Mouse (Mus musculus) c-Kit-positive CD71-positive TER-119-positive erythroid progenitor cells, embryonic 14.5 days (primary cell): ENCODE measurements around the gene Prkce.

Source experiments
- DNase-seq: peaks from one replicate; pipeline ENCODE4 v3.0.0-alpha.2; 2013; ENCODE audit warnings: low spot score

Prkce gene

GRCm38 (mm10) chr17:86336652-86337073, 169.1 kb downstream of the Prkce start:
- no peak for DNase-seq

GRCm38 (mm10) chr17:86337076-86337475, 169.5 kb downstream of the Prkce start:
- DNase-seq, result no peak

DNA sequence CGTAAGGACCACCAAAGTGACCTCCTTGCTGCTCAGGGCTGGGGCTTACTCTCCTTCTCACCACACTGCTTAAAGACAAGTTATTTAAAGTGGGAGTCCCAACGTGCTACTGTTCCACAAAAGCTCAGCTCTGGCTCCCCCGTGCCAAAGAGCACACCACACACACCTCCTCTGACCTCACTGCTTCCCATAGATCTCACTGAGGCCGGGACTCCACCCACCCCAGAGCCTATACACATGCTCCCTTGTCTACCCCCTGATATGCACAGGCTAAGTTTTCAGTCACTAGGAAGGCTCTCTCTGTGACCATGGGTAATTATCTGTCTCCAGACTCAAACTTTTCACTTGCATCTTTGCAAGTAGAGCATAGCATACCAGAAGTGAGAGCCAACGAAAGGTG, 170.7 kb downstream of the Prkce start:
- no peak for DNase-seq

GRCm38 (mm10) chr17:86344032-86344431, 176.4 kb downstream of the Prkce start:
- no peak for DNase-seq

DNA sequence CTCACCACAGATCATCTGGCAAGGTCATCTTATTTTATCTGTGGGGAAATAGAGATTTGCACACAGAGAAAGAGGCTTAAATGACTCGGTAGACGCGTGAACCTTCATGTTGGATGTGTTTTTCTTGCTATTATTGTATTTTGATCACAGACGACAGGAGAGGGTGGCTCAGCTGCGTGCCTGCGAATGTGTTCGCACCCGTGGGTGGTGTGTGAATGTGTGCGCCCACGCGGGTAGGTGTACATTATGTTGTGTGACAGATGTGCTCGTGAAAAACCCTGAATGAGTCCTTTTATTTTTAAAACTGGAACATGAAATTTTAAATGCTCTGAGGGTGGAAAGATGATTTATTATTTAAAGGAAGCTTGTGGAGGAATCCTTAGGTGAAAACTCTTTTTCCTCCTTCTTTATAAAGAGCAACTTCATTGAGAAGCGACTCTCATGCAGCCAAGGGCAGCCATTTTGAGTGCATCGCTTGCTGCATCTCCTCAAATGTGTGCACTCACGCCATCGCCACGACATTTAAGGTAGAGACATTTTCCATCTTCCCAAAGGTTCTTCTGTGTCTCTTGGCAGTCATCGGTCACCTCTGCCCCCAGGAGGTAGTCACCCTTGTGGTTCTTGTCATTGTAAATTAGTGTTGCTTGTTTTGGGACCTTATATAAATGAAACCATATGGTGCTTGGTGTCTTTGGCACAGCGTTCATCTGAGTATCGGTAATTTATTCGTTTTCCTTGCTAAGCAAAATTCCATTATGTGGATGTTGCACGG, 177.8 kb downstream of the Prkce start:
- DNase-seq, result no peak

- no peak for DNase-seq
Measured at GRCm38 (mm10) chr17:86350236-86350635, 182.7 kb downstream of the Prkce start.

GRCm38 (mm10) chr17:86350791-86351261, 183.2 kb downstream of the Prkce start:
- DNase-seq, result no peak

- DNase-seq, result no peak
Measured at GRCm38 (mm10) chr17:86351282-86351681, 183.7 kb downstream of the Prkce start.

GRCm38 (mm10) chr17:86352247-86353037, 184.9 kb downstream of the Prkce start:
- no peak for DNase-seq

DNA sequence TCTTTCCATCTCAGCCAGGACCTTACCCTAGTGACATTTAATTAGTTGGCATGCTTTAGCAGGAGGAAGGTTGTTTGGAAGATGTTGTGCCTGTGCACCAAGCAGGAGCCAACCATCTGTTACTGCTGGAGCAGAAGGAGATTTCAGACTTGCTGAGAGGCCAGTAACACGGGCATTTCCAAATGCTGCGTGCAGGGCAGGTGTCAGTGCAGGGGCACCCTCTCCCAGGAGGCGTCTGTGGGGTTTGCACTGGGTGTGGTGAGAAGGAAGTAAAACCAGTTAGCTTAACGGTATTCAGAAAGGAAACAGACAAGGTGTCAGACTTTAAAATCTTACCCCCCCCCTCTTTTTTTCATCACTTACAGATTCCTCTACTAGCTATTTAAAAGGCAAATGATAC, 186.1 kb downstream of the Prkce start:
- DNase-seq, result no peak

DNA sequence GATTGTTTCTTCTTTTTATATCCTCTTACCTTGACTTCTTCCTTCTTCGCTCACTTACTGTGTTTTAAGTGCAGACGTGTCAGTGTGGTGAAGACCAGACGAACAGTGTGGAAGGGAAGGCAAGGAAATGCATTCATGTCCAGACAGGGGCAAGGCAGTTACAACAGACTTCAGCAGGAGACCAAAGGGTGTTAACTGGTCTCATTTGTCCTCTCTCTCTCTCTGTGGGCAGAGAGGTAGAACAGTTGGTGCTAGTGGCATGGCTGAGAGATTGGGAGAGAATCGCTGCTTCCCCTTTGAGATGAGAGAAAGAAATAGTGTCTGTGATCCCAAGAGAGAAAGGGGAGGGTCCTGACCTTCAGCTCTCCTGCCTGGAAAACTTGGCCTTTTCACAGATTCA, 186.5 kb downstream of the Prkce start:
- no peak for DNase-seq

DNA sequence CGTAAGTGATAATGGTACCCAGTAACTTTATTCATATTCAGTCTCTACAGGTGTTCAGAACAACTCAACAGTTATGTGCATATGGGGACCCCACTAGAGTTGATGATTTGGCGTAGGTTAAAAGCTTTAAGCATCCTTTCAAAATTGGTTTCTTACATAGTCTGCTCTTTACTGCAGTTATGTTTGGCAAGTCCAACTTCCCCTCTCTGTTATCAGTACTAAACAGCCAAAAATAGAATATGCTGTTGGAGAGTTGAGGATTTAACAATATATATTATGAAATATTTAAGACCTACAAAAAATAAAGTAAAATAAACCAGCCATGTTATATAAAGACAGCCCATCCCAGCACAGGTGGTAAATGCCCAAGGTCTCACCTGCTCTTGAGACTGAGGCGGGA, 187.3 kb downstream of the Prkce start:
- DNase-seq, result no peak

GRCm38 (mm10) chr17:86355318-86355717, 187.7 kb downstream of the Prkce start:
- no peak for DNase-seq

DNA sequence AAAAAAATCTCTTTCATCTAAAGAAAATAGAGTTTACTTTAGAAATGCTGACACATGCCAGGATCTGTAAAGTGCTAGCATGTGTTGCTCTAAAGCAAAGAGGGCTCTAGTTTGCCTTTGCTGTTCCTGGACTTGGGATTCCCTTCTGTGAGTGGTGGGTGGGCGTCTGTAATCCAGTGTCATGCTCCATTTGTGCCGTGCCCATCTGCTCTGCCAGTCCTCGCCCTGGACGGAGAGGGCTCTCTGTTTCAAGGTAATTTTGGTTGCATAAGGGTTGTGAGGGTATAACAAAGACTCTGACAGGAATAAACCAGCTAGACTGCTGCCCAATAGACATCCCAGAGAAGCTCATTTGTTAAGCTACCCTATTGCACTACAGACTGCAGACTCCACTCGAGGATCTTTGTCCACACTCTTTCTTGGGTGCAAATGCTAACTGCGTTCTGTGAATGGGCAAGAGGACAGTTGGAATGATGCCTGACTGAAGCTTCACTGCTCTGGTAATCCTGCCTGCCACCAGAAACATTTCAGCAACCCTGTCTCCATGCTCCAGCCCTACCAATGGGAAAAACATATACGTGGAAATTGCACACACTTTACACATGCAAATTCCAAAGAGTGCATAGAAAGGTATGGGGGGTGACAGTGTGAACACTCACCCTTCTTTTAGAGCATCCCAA, 188.3 kb downstream of the Prkce start:
- no peak for DNase-seq

DNA sequence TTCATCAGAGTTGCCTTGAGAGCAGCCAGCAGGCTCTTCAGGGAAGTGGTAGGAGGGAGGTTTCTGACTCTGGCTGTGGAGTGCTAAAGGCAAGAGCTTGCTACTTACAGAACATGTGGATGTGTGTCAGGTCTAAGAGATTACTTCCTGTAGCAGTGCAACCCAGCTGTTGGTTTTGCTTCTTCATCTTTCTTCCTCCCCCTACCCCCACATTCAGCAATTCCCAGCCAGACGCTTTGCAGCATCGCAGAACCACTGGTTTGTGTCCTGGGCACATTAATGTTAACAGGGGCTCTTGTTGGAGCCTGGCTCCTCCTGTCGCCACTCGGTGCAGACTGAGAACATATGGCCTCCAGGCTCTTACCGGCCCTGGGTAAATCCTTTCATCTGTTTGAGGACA, 190.8 kb downstream of the Prkce start:
- no peak for DNase-seq

GRCm38 (mm10) chr17:86358847-86359246, 191.3 kb downstream of the Prkce start:
- no peak for DNase-seq

GRCm38 (mm10) chr17:86360849-86361248, 193.3 kb downstream of the Prkce start:
- DNase-seq, result no peak

- no peak for DNase-seq
Measured at GRCm38 (mm10) chr17:86363356-86363755, 195.8 kb downstream of the Prkce start.

DNA sequence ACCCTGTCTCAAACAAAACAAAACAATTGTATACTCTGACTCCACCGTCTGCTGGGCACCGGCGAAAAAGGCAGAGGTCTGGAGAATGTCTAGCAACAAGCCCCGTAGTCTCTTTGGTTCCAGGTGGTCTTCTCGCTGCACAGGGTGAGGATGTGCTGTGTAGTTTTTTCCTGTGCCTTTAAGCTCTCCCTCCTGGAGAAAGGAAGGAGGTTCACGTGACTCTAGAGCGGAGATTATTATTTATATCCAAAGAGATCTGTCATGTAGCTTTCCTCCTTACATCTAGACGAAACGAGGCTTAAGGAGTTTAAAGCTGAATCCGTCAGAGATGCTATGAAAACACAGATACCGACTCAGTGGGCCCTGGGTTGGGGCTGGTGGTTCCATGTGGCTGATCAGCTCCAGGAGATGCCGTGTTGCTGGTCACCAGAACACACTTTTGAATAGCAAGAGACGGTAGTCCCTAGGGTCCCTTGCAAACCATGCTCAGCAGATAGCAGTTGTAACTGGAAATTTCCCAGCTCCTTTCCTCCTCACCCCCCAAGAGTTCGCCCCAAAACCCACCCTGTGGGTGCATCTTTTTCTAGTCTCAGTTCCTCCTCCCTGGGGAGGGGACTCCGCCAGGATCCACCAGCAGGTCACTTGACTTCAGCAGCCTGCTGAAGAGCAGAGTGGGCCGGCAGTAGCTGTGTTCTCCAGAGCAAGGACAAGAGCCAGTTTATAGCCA, 196.9 kb downstream of the Prkce start:
- no peak for DNase-seq

DNA sequence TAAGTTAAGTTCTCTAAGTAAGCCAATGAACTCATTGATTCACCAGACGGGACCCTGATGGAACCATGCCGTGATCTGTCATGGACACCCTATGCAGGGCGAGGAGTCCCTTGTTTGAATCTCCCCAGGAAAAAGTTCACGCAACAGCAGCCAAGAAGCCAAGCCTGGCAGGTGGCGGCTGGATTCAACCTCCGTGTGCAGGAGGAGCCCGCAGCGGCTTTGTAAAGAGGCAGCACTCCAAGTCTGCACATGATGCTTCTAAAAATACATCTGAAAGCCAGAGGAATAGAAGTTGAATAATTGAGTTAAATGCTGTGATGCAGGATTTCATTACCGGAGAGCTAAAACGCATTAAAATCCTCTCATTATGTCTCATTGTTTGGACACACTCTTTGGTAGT, 199.3 kb downstream of the Prkce start:
- DNase-seq, result no peak

- DNase-seq, result no peak
Measured at GRCm38 (mm10) chr17:86367676-86368075, 200.1 kb downstream of the Prkce start.
